Mouse (Mus musculus) gastrocnemius, postnatal 4 days (tissue): ENCODE measurements around the gene Gm10277. TPM values are rescaled to one million over a fixed set of nuclear protein-coding genes. Genes with fewer than 3 reads are reported as not detected.
"Not testable (repeated sequence)": the region's sequence is repeated elsewhere in the genome, so short reads cannot be mapped to it uniquely, and the experiment has no call there.

Source experiments
- DNase-seq, 2 experiments: peaks; one replicate each; pipeline ENCODE4 v3.0.0; 2021 to 2022; ENCODE audit warnings: low spot score in 2 of 2, mixed read lengths in 2 of 2
- total RNA-seq, 2 experiments: library from RNA; stranded (reverse); gene quantifications; 2 replicates each; pipeline ENCODE4 v1.2.3; 2021

The Gm10277 gene
- total RNA-seq, 2 experiments from 2014 or later = not detected

GRCm38 (mm10) chr11:77775701-77776400 lies 11.7 kb downstream of the Gm10277 start:
- no peak for DNase-seq

GRCm38 (mm10) chr11:77771879-77772713 lies 15.5 kb downstream of the Gm10277 start:
- no peak for DNase-seq

- DNase-seq = no peak
Measured at GRCm38 (mm10) chr11:77770346-77770745, 17.2 kb downstream of the Gm10277 start.

GRCm38 (mm10) chr11:77769496-77769895 lies 18.1 kb downstream of the Gm10277 start:
- DNase-seq = no peak

GRCm38 (mm10) chr11:77766351-77767001 lies 21.1 kb downstream of the Gm10277 start:
- peak in 1 of 2 experiments; percentile 39 for DNase-seq

GRCm38 (mm10) chr11:77765459-77765777 lies 22.1 kb downstream of the Gm10277 start:
- no peak for DNase-seq

GRCm38 (mm10) chr11:77764694-77765458 lies 22.7 kb downstream of the Gm10277 start:
- no peak for DNase-seq

GRCm38 (mm10) chr11:77763673-77764340 lies 23.7 kb downstream of the Gm10277 start:
- no peak for DNase-seq

- peak; percentile 88 to 91 for DNase-seq
Measured at GRCm38 (mm10) chr11:77762783-77763672, 24.5 kb downstream of the Gm10277 start, which contains the start of gene Myo18a. Gene Myo18a, plus strand, starts transcription at chr11:77763246.

- DNase-seq = no peak
Measured at GRCm38 (mm10) chr11:77760031-77760430, 27.5 kb downstream of the Gm10277 start.

- DNase-seq = no peak
Measured at GRCm38 (mm10) chr11:77753469-77753868, 34.1 kb downstream of the Gm10277 start.

GRCm38 (mm10) chr11:77752525-77752924 lies 35.0 kb downstream of the Gm10277 start:
- no peak for DNase-seq

- no peak for DNase-seq
Measured at GRCm38 (mm10) chr11:77748996-77749395, 38.6 kb downstream of the Gm10277 start.

GRCm38 (mm10) chr11:77747103-77747502 lies 40.4 kb downstream of the Gm10277 start:
- DNase-seq = not testable (repeated sequence)

GRCm38 (mm10) chr11:77746652-77747051 lies 40.9 kb downstream of the Gm10277 start:
- DNase-seq = no peak

- DNase-seq = no peak
Measured at GRCm38 (mm10) chr11:77743966-77744365, 43.6 kb downstream of the Gm10277 start.

GRCm38 (mm10) chr11:77738555-77738954 lies 49.0 kb downstream of the Gm10277 start:
- DNase-seq = no peak

- DNase-seq = peak; percentile 81 to 85
Measured at GRCm38 (mm10) chr11:77737289-77737688, 50.3 kb downstream of the Gm10277 start.
